Mouse (Mus musculus) intestine, postnatal 0 days (tissue): Measurements from ENCODE around the gene Adgrf4. TPM values are rescaled to one million over a fixed set of nuclear protein-coding genes. Genes with fewer than 3 reads are reported as not detected.

Experiments used
- ATAC-seq: fragments of 200-750 bp; cut with Nextera tagmentation; 2 replicates; pipeline ENCODE4 v1.8.0; 2017; ENCODE audit warnings: mild to moderate bottlenecking, moderate TSS enrichment, moderate library complexity
- H3K27ac ChIP-seq: fragments of 300-500 bp; sonication (generic); 2 replicates; pipeline ENCODE4 v1.5.1; 2014; ENCODE audit warnings: mild to moderate bottlenecking, low read depth, low read length, moderate library complexity
- H3K27me3 ChIP-seq: fragments of 300-500 bp; sonication (generic); replicated peaks from 2 replicates; pipeline ENCODE4 v1.6.1; 2014; ENCODE audit warnings: low read length, mixed read lengths; ENCODE audit not compliant: control insufficient read depth, insufficient read depth
- H3K36me3 ChIP-seq: fragments of 300-500 bp; sonication (generic); 2 replicates; pipeline ENCODE4 v1.6.1; 2014; ENCODE audit warnings: mild to moderate bottlenecking, moderate library complexity; ENCODE audit not compliant: control insufficient read depth, insufficient read depth
- H3K4me1 ChIP-seq: fragments of 300-500 bp; sonication (generic); replicated peaks from 2 replicates; pipeline ENCODE4 v1.6.1; 2014; ENCODE audit warnings: antibody characterized with exemption, low read length, mixed read lengths; ENCODE audit not compliant: control insufficient read depth, insufficient read depth
- H3K4me2 ChIP-seq: fragments of 300-500 bp; sonication (generic); replicated peaks from 2 replicates; pipeline ENCODE4 v1.6.1; 2014; ENCODE audit warnings: low read depth, mild to moderate bottlenecking, moderate library complexity
- H3K4me3 ChIP-seq: fragments of 300-500 bp; sonication (generic); 2 replicates; pipeline ENCODE4 v1.5.1; 2014; ENCODE audit warnings: low read depth, low read length
- H3K9ac ChIP-seq: fragments of 300-500 bp; sonication (generic); 2 replicates; pipeline ENCODE4 v1.6.1; 2014; ENCODE audit warnings: mild to moderate bottlenecking, low read depth, low read length
- H3K9me3 ChIP-seq: fragments of 300-500 bp; sonication (generic); 2 replicates; pipeline ENCODE4 v1.6.1; 2016; ENCODE audit warnings: mixed run types; ENCODE audit not compliant: control insufficient read depth
- CTCF ChIP-seq: sonication (generic); IDR thresholded peaks from 2 replicates; pipeline ENCODE4 v1.5.1; 2016; ENCODE audit warnings: low read depth, mild to moderate bottlenecking, control low read depth, antibody characterized with exemption, moderate library complexity
- WGBS: fragments of 180-500 bp; shearing (Covaris S2); extraction: QIAGEN DNeasy Blood & Tissue Kit; methylation state at CpG from one replicate; pipeline ENCODE4 v1.1.7; 2014; 5-methylcytosine and 5-hydroxymethylcytosine counted together
- polyA plus RNA-seq: library from polyadenylated mRNA; unstranded; fragments of >200 nt; fragmentation: Nextera tagmentation; extraction: Ambion mirVana; gene quantifications from 2 replicates; pipeline ENCODE4 v1.2.1, GENCODE M21; 2015

Gene Adgrf4
- polyA plus RNA-seq = 0.07 TPM in 1 of 2 replicates, not detected in the other

DNA sequence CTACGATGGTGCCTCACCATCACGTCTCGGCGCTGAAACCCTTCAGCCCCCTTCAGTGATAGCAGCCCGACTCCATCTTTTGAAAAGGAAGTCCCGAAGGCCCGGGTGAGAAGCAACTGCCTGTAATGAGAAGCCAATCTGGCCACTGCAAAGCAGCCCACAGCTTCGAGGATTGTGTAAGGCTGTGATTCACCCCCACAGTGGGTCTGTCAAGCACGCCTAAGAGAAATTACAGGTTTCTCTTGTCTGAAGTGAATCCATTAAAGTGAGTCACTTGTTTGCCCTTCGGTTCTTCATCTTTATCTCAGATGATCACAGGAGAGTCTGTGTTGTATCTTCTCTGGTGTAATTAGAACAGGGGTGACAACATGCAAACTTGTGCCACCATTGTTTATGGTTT lies at the start of gene Adgrf4:
Gene Adgrf4, minus strand, starts transcription at position 149 of the 400 bp plus-strand sequence.
- H3K4me3 ChIP-seq = no peak within 1 kb of the TSS
- no peaks in the 10 kb centered on the region for H3K27me3 ChIP-seq
- no peak within 1 kb of the TSS for H3K9ac ChIP-seq
- H3K27ac ChIP-seq = no peak within 1 kb of the TSS
- WGBS = 85% methylated on average over 10 of the region's 10 CpGs
- TF ChIP-seq CTCF = no peak
- H3K36me3 ChIP-seq = no peaks in the 10 kb centered on the region
- H3K4me1 ChIP-seq = no peaks in the 10 kb centered on the region
- no peak for ATAC-seq
- H3K4me2 ChIP-seq = no peak within 1 kb of the TSS
- H3K9me3 ChIP-seq = no peaks in the 10 kb centered on the region

DNA sequence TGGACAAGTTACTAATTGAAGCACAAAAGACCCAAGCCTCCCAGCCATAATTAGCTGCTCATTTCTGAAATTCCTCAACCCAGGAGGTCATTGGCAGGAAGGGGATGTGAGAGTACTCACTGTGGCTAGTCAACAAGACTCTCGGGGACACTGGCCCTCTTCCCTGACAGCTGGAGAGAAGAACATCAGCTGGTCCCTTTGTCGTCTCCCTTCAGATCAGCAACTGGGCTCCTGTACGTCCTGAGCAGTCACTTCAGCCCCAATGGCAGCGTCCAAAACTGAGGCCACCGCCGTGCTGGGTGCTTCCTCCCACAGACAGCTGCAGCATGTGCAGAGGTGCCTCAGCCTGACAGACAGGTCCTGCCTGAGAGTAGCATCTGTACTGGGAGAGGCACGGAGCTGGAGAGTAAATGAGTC lies 49.7 kb upstream of the Adgrf4 start, which contains the start of gene Adgrf2:
Gene Adgrf2, minus strand, starts transcription at position 379 of the 417 bp plus-strand sequence.
- Histone ChIP-seq H3K4me2 (no peak within 1 kb of the TSS), H3K27me3 (no peaks in the 10 kb centered on the region), H3K4me3 (no peak within 1 kb of the TSS), H3K4me1 (no peaks in the 10 kb centered on the region), H3K9ac (no peak within 1 kb of the TSS), H3K36me3 (no peaks in the 10 kb centered on the region), H3K9me3 (no peaks in the 10 kb centered on the region), H3K27ac (no peak within 1 kb of the TSS)
- TF ChIP-seq CTCF = no peak
- WGBS = 23% methylated on average over 7 of the region's 7 CpGs
- no peak for ATAC-seq

DNA sequence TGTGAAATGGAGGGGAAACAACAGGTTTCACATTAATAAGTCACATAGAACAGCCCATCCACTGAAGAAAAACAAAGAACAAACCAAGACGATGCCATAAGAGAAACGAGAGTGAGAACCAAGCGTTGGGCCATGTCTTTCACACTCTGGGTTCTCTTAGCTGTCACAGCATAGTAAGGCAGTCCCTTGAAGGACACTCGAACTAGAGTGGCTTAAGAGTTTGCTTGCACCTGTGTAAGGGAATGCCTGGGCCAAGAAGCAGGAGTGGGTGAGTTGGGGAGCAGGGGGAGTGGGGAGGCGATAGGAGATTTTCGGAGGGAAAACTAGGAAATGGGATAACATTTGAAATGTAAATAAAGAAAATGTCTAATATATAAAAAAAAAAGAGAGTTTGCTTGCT lies 46.7 kb upstream of the Adgrf4 start:
- TF ChIP-seq CTCF = no peak
- 83% methylated on average over 6 of the region's 6 CpGs for WGBS
- no peaks in the 10 kb centered on the region for H3K9me3 ChIP-seq
- no peaks in the 10 kb centered on the region for H3K27me3 ChIP-seq
- H3K36me3 ChIP-seq = no peaks in the 10 kb centered on the region
- ATAC-seq = no peak
- H3K9ac ChIP-seq = no peak overlapping the region
- H3K4me2 ChIP-seq = no peak overlapping the region
- H3K4me3 ChIP-seq = no peak overlapping the region
- no peak overlapping the region for H3K27ac ChIP-seq
- no peaks in the 10 kb centered on the region for H3K4me1 ChIP-seq

DNA sequence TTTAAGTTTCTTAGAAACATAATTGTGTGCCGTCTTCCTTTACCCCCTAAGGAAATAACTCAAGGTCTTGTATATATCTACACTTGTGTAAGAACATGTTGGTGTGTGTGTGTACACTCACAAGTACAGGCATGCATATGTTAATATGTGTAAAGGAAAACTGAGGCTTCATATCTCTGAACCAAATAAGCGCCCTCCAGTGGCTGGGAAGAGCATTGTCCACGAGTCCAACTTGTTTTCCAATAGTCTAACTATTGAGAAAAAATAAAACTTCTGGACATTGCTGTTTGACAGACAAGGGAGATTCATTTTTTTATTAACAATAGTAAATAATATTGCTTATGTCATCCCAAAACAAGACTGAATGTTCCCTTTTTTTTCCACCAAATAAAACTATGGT lies 25.1 kb upstream of the Adgrf4 start:
- WGBS = 47% methylated on average over 3 of the region's 3 CpGs
- Histone ChIP-seq H3K4me3 (no peak overlapping the region), H3K4me1 (no peaks in the 10 kb centered on the region), H3K9me3 (no peaks in the 10 kb centered on the region), H3K27me3 (no peaks in the 10 kb centered on the region), H3K36me3 (no peaks in the 10 kb centered on the region), H3K4me2 (no peak overlapping the region), H3K27ac (no peak overlapping the region), H3K9ac (no peak overlapping the region)
- peak; percentile 49 for TF ChIP-seq CTCF
- no peak for ATAC-seq

DNA sequence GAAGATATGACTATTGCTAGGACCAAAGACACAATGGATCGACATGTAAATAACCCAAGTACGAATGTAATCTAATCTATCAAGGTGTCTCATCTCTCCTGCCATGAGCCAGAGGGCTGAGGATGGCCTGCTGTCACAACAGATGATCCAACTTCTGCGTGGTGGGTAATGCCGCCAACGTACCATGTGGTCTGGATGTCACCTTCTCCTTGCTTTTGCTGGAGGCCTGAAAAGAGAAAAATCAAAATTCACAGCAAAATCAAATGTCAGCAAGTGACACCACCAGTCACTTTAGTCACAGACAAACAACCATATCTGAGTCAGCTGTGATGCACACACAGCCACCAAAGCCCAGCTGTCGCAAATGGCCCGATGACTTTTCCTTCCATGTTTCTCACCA lies 22.9 kb upstream of the Adgrf4 start:
- no peaks in the 10 kb centered on the region for H3K36me3 ChIP-seq
- ATAC-seq = no peak
- 91% methylated on average over 7 of the region's 7 CpGs for WGBS
- no peaks in the 10 kb centered on the region for H3K27me3 ChIP-seq
- H3K27ac ChIP-seq = no peak overlapping the region
- no peaks in the 10 kb centered on the region for H3K9me3 ChIP-seq
- no peak overlapping the region for H3K4me3 ChIP-seq
- no peaks in the 10 kb centered on the region for H3K4me1 ChIP-seq
- no peak overlapping the region for H3K4me2 ChIP-seq
- no peak overlapping the region for H3K9ac ChIP-seq
- no peak for TF ChIP-seq CTCF

DNA sequence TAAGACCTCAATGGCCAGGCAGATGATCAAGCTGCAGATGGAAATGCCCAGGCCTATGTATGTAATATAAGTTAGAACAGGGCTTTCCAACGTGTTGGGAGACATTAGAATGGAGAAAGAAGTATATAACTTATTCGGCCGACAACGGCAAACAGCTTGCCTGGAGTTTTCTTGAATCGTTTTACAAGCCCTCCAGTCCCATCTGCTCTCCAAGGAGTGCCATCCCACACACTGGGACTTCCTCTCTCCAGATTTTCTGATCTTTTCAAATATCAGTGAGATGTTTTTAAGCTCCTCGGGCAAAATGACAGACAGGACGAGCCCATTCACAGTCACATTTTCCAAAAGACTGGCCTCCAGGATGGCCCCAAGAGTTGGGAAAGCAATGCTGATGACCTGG lies 18.6 kb upstream of the Adgrf4 start:
- Histone ChIP-seq H3K36me3 (no peaks in the 10 kb centered on the region), H3K9ac (no peak overlapping the region), H3K4me2 (no peak overlapping the region), H3K27ac (no peak overlapping the region), H3K4me1 (no peaks in the 10 kb centered on the region), H3K9me3 (no peaks in the 10 kb centered on the region), H3K27me3 (no peaks in the 10 kb centered on the region), H3K4me3 (no peak overlapping the region)
- 84% methylated on average over 7 of the region's 7 CpGs for WGBS
- ATAC-seq = no peak
- TF ChIP-seq CTCF = no peak

DNA sequence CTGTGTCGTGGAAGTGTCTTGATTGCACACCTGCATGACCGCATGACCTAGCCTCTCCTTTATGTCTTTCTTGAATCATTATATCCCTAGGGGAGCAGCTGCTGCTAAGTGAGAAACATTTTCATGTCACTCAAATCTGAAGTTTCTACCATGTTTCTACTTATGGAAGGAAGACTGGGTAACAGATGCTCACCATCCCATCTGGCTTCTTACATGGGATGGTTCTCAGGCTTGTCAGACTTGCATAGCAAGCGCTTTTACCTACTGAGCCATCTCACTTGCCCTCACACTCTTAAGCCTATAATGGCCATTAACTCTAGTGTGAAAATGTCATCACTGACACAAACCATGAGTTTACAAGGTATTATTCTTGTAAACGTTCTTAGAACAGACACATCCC lies 13.5 kb upstream of the Adgrf4 start:
- H3K36me3 ChIP-seq = no peaks in the 10 kb centered on the region
- H3K4me1 ChIP-seq = no peaks in the 10 kb centered on the region
- no peak for ATAC-seq
- 82% methylated on average over 4 of the region's 4 CpGs for WGBS
- no peaks in the 10 kb centered on the region for H3K9me3 ChIP-seq
- no peak overlapping the region for H3K27ac ChIP-seq
- H3K4me2 ChIP-seq = no peak overlapping the region
- H3K4me3 ChIP-seq = no peak overlapping the region
- no peak for TF ChIP-seq CTCF
- no peak overlapping the region for H3K9ac ChIP-seq
- H3K27me3 ChIP-seq = no peaks in the 10 kb centered on the region
